Mouse (Mus musculus) small intestine, adult 2 months (tissue): ENCODE data around the gene Pdxk.
"Not testable (repeated sequence)": the region's sequence is repeated elsewhere in the genome, so short reads cannot be mapped to it uniquely, and the experiment has no call there.

Experiments
- CTCF ChIP-seq: fragments of 200-500 bp; IDR thresholded peaks from 2 replicates; pipeline ENCODE4 v1.5.1; 2012; ENCODE audit warnings: low read depth, mild to moderate bottlenecking, control low read depth, inconsistent platforms, low read length, moderate library complexity, mixed read lengths; ENCODE audit not compliant: insufficient replicate concordance, insufficient read length; ENCODE audit errors: extremely low read depth
- POLR2A ChIP-seq: fragments of 200-500 bp; IDR thresholded peaks from 2 replicates; pipeline ENCODE4 v1.6.1; 2012; ENCODE audit warnings: low read depth, mild to moderate bottlenecking, control low read depth, inconsistent platforms, low read length, moderate library complexity

GRCm38 (mm10) chr10:78414936-78415335, 49.8 kb downstream of the Pdxk start:
- TF ChIP-seq POLR2A, CTCF: not testable (repeated sequence)
